Mouse (Mus musculus) brain, embryonic 14.5 days (tissue): ENCODE measurements around the gene D7Ertd443e.

Experiments
- CTCF ChIP-seq: fragments of 200-500 bp; IDR thresholded peaks from 2 replicates; pipeline ENCODE4 v1.5.1; 2012; ENCODE audit warnings: inconsistent platforms, mild to moderate bottlenecking, moderate library complexity, borderline replicate concordance; ENCODE audit not compliant: insufficient read depth, insufficient read length; ENCODE audit errors: extremely low read depth
- POLR2A ChIP-seq: fragments of 200-500 bp; IDR thresholded peaks from 2 replicates; pipeline ENCODE4 v1.6.1; 2012; ENCODE audit warnings: mild to moderate bottlenecking, inconsistent platforms, borderline replicate concordance; ENCODE audit not compliant: poor library complexity, insufficient read depth, insufficient read length, severe bottlenecking; ENCODE audit errors: extremely low read depth

GRCm38 (mm10) chr7:134236727-134237126, 148.7 kb downstream of the D7Ertd443e start:
- TF ChIP-seq POLR2A, result no peak
- TF ChIP-seq CTCF, result no peak
